In the genomic region with DNA sequence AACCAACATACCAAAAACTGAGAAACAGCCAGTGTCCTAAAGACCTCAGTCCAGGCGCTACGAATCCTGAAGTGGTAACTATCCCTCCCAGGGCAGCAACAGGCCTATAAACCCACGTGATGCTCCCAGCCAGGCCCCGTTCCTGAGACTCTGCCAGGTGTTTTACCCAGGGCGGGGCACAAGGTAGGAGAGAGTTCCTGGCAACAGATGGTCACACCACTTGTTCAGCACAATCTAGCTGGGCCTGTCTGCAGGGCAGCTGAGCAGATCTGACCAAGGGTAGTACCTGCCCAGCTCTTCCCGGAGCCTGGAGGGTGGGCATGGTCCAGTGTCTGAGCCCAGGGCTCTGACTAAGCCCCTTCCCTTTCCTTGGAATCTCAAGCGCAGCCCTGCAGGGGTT, we compare ENCODE assay signal across 10 mouse cellular contexts. TPM values are rescaled to one million over a fixed set of nuclear protein-coding genes. Genes with fewer than 3 reads are reported as not detected.
DNase-seq lines count a peak whose midpoint lies in the region; ATAC-seq lines count a peak whose summit lies in the region.
"Had no signal": no experiment of that assay in that cellular context is flagged by ENCODE, and none has a peak within 500 bp of the region (broad histone marks: within the 10 kb centered on the region; RNA-seq: fewer than 3 reads in every experiment).

No protein-coding gene starts in this region.

- H3K27me3 ChIP-seq in neural tube, embryonic 15.5 days (replicated peaks) = no peaks in the 10 kb centered on the region
- H3K27me3 ChIP-seq in intestine, embryonic 14.5 days (replicated peaks; ENCODE audit: control insufficient read depth, insufficient read depth, low read length) = no peaks in the 10 kb centered on the region
- no peaks in the 10 kb centered on the region for H3K27me3 ChIP-seq in stomach, embryonic 15.5 days (replicated peaks)
- H3K27me3 ChIP-seq: CH12.LX had no signal

- H3K9me3 ChIP-seq in neural tube, embryonic 15.5 days (replicated peaks) = no peaks in the 10 kb centered on the region
- no peaks in the 10 kb centered on the region for H3K9me3 ChIP-seq in intestine, embryonic 14.5 days (ENCODE audit: control insufficient read depth, low read length)
- no peaks in the 10 kb centered on the region for H3K9me3 ChIP-seq in stomach, embryonic 15.5 days

- DNase-seq in neural tube, embryonic 10.5 days (ENCODE audit: extremely low spot score, low spot score) = no peak
- DNase-seq in intestine, embryonic 14.5 days (ENCODE audit: low spot score) = no peak
- peak; percentile 50 to 70 for DNase-seq in kidney, postnatal 4 days
- DNase-seq in embryo, embryonic 10.5 days (ENCODE audit: low spot score) = no peak
- no peak for DNase-seq in right cerebral cortex, postnatal 25 days
- DNase-seq: thymus, adult 18-20 months had no signal

- whole genome bisulfite sequencing in neural tube, embryonic 15.5 days = 91% methylated on average over 7 of the region's 7 CpGs
- 82% methylated on average over 7 of the region's 7 CpGs for WGBS in intestine, embryonic 14.5 days
- 82% methylated on average over 7 of the region's 7 CpGs for WGBS in stomach, embryonic 15.5 days

- ATAC-seq in neural tube, embryonic 15.5 days (ENCODE audit: low FRiP score) = 0 out of 2 replicates have a peak, but pooled peaks have one; percentile 26
- ATAC-seq in intestine, embryonic 14.5 days (replicated peaks; ENCODE audit: low FRiP score, low TSS enrichment, low read depth) = peak; percentile 25; the same call in 1 of the 2 replicates
- peak; percentile 70 for ATAC-seq in stomach, embryonic 15.5 days (ENCODE audit: insufficient read depth, low FRiP score, low read depth)
- ATAC-seq in megakaryocyte, adult 5-6 weeks (ENCODE audit: poor library complexity, severe bottlenecking) = no peak

- H3K4me1 ChIP-seq in neural tube, embryonic 15.5 days = peaks cover 4% of the 10 kb centered on the region; the same call in 1 of the 2 replicates
- no peaks in the 10 kb centered on the region for H3K4me1 ChIP-seq in intestine, embryonic 14.5 days (replicated peaks; ENCODE audit: control insufficient read depth, insufficient read depth, low read length)
- H3K4me1 ChIP-seq in stomach, embryonic 15.5 days = no peaks in the 10 kb centered on the region; the same call in 1 of the 2 replicates

- H3K36me3 ChIP-seq in neural tube, embryonic 15.5 days = no peaks in the 10 kb centered on the region
- H3K36me3 ChIP-seq in intestine, embryonic 14.5 days (ENCODE audit: control insufficient read depth, insufficient read depth, low read length) = peaks cover 4% of the 10 kb centered on the region; the same call in 1 of the 2 replicates
- H3K36me3 ChIP-seq in stomach, embryonic 15.5 days = no peaks in the 10 kb centered on the region

- no peak overlapping the region for H3K9ac ChIP-seq in neural tube, embryonic 15.5 days (replicated peaks)
- no peak overlapping the region for H3K9ac ChIP-seq in intestine, embryonic 14.5 days (ENCODE audit: low read length)
- no peak overlapping the region for H3K9ac ChIP-seq in stomach, embryonic 15.5 days

- H3K4me3 ChIP-seq in neural tube, embryonic 15.5 days (replicated peaks) = no peak overlapping the region
- no peak overlapping the region for H3K4me3 ChIP-seq in intestine, embryonic 14.5 days (ENCODE audit: low read depth, low read length)
- no peak overlapping the region for H3K4me3 ChIP-seq in stomach, embryonic 15.5 days (replicated peaks)

- H3K27ac ChIP-seq in neural tube, embryonic 15.5 days (replicated peaks) = no peak overlapping the region
- no peak overlapping the region for H3K27ac ChIP-seq in intestine, embryonic 14.5 days (ENCODE audit: low read depth)
- peak overlapping the region; percentile 67 for H3K27ac ChIP-seq in stomach, embryonic 15.5 days

- no peak overlapping the region for H3K4me2 ChIP-seq in neural tube, embryonic 15.5 days
- no peak overlapping the region for H3K4me2 ChIP-seq in intestine, embryonic 14.5 days (ENCODE audit: low read length)
- H3K4me2 ChIP-seq in stomach, embryonic 15.5 days = no peak overlapping the region

RNA-seq across cellular contexts. Expression of gene Kazn, which starts 45.4 kb away (rescaled TPM):
- polyA plus RNA-seq in neural tube, embryonic 15.5 days (2015; fragmentation: Nextera tagmentation; extraction: Ambion mirVana) = 25.4 and 25.5 TPM in 2 replicates
- polyA plus RNA-seq in intestine, embryonic 14.5 days (2014; fragmentation: Nextera tagmentation; extraction: Ambion mirVana) = 13.7 and 14.7 TPM in 2 replicates
- polyA plus RNA-seq in stomach, embryonic 15.5 days (2015; fragmentation: Nextera tagmentation; extraction: Ambion mirVana) = 17.1 and 18.0 TPM in 2 replicates
- total RNA-seq in megakaryocyte, adult 5-6 weeks (2015) = 0.05 and 0.07 TPM in 2 replicates
- 0.18 TPM in 1 of 2 replicates, not detected in the other for total RNA-seq in megakaryocyte, adult 5-6 weeks (2017)

Comparison
In these comparisons a context has a peak if more than half of its experiments do, and no peak if none do; other contexts are left out.
1. DNase-seq: peak in kidney, postnatal 4 days (2 of 2); none in neural tube, embryonic 10.5 days (single experiment), intestine, embryonic 14.5 days (single experiment), embryo, embryonic 10.5 days (single experiment) and right cerebral cortex, postnatal 25 days (single experiment).